Comparison of ENCODE assay signal across 9 mouse cellular contexts in genomic region chr1:136781561-136782025, GRCm38 (mm10).
A peak's percentile ranks its signal among the peaks of the same experiment; 100 is the strongest.
DNase-seq lines count a peak whose midpoint lies in the region; ATAC-seq and TF ChIP-seq lines count a peak whose summit lies in the region.
"Had no signal": no experiment of that assay in that cellular context is flagged by ENCODE, and none has a peak within 500 bp of the region (broad histone marks: within the 10 kb centered on the region; RNA-seq: fewer than 3 reads in every experiment).

No protein-coding gene starts in this region.

- H3K27me3 ChIP-seq in heart, embryonic 13.5 days (replicated peaks) = no peaks in the 10 kb centered on the region
- peaks cover 5% of the 10 kb centered on the region; the same call in 1 of the 2 replicates for H3K27me3 ChIP-seq in hindbrain, embryonic 15.5 days
- H3K27me3 ChIP-seq in limb, embryonic 13.5 days = no peaks in the 10 kb centered on the region; the same call in 1 of the 2 replicates
- H3K27me3 ChIP-seq: Patski had no signal

- ATAC-seq in heart, embryonic 13.5 days (ENCODE audit: extremely low read depth, insufficient number of reproducible peaks, low FRiP score, low TSS enrichment) = no peak
- peak; percentile 66 for ATAC-seq in hindbrain, embryonic 15.5 days (ENCODE audit: low FRiP score, low read depth)
- no peak for ATAC-seq in limb, embryonic 13.5 days (ENCODE audit: low FRiP score, low read depth)
- ATAC-seq in megakaryocyte, adult 5-6 weeks (ENCODE audit: poor library complexity, severe bottlenecking) = no peak
- ATAC-seq: Patski had no signal

- WGBS in heart, embryonic 13.5 days = 46% methylated on average over 18 of the region's 18 CpGs
- WGBS in hindbrain, embryonic 15.5 days = 10% methylated on average over 18 of the region's 18 CpGs
- 50% methylated on average over 18 of the region's 18 CpGs for WGBS in limb, embryonic 13.5 days

- peak overlapping the region; percentile 36 for H3K4me3 ChIP-seq in heart, embryonic 13.5 days
- peak overlapping the region; percentile 25 for H3K4me3 ChIP-seq in cortical plate, adult 2 months (ENCODE audit: insufficient read depth, low read length)
- H3K4me3 ChIP-seq in hindbrain, embryonic 15.5 days = peak overlapping the region; percentile 36
- peak overlapping the region; percentile 15 for H3K4me3 ChIP-seq in limb, embryonic 13.5 days

- no peaks in the 10 kb centered on the region for H3K36me3 ChIP-seq in heart, embryonic 13.5 days
- H3K36me3 ChIP-seq in hindbrain, embryonic 15.5 days = no peaks in the 10 kb centered on the region
- H3K36me3 ChIP-seq in limb, embryonic 13.5 days = no peaks in the 10 kb centered on the region

- peak overlapping the region; percentile 54; the same call in 1 of the 2 replicates for H3K27ac ChIP-seq in heart, embryonic 13.5 days (replicated peaks)
- H3K27ac ChIP-seq in cortical plate, adult 2 months (ENCODE audit: insufficient read depth, low read length) = no peak overlapping the region
- H3K27ac ChIP-seq in hindbrain, embryonic 15.5 days (replicated peaks) = no peak overlapping the region
- no peak overlapping the region for H3K27ac ChIP-seq in limb, embryonic 13.5 days

- peak overlapping the region; percentile 30; the same call in 1 of the 2 replicates for H3K9ac ChIP-seq in heart, embryonic 13.5 days
- peak overlapping the region; percentile 36 for H3K9ac ChIP-seq in hindbrain, embryonic 15.5 days
- H3K9ac ChIP-seq in limb, embryonic 13.5 days = no peak overlapping the region

- peaks cover 25% of the 10 kb centered on the region for H3K4me1 ChIP-seq in heart, embryonic 13.5 days
- peaks cover 3% of the 10 kb centered on the region for H3K4me1 ChIP-seq in cortical plate, adult 2 months (ENCODE audit: control insufficient read depth, insufficient read depth, low read length)
- H3K4me1 ChIP-seq in hindbrain, embryonic 15.5 days (replicated peaks) = peaks cover 30% of the 10 kb centered on the region
- H3K4me1 ChIP-seq in limb, embryonic 13.5 days = peaks cover 15% of the 10 kb centered on the region

- TF ChIP-seq CTCF in cortical plate, adult 2 months (IDR thresholded peaks at IDR 0.05; ENCODE audit: extremely low read depth, insufficient read depth, low read length) = no peak

- H3K4me2 ChIP-seq in heart, embryonic 13.5 days = peak overlapping the region; percentile 61
- peak overlapping the region; percentile 70 for H3K4me2 ChIP-seq in hindbrain, embryonic 15.5 days
- H3K4me2 ChIP-seq in limb, embryonic 13.5 days (replicated peaks) = peak overlapping the region; percentile 49

- no peak for DNase-seq in heart, adult 18-20 months
- peak; percentile 62 for DNase-seq in neural tube, embryonic 10.5 days (ENCODE audit: extremely low spot score, low spot score)
- DNase-seq in layer of hippocampus, adult 11-12 months (ENCODE audit: low spot score) = no peak

- H3K9me3 ChIP-seq in heart, embryonic 13.5 days = no peaks in the 10 kb centered on the region
- H3K9me3 ChIP-seq in hindbrain, embryonic 15.5 days = no peaks in the 10 kb centered on the region
- H3K9me3 ChIP-seq in limb, embryonic 13.5 days = no peaks in the 10 kb centered on the region

- no peak for TF ChIP-seq POLR2A in cortical plate, adult 2 months (IDR thresholded peaks at IDR 0.05; ENCODE audit: extremely low read depth, insufficient read depth, low read length)
